Mouse (Mus musculus) c-Kit-negative CD71-positive TER-119-positive erythroid progenitor cells, embryonic 14.5 days (primary cell): ENCODE data around the gene Olfr114.

Experiments
- DNase-seq: peaks from one replicate; pipeline ENCODE4 v3.0.0-alpha.2; 2013; ENCODE audit warnings: low read depth, low spot score

Gene Olfr114

DNA sequence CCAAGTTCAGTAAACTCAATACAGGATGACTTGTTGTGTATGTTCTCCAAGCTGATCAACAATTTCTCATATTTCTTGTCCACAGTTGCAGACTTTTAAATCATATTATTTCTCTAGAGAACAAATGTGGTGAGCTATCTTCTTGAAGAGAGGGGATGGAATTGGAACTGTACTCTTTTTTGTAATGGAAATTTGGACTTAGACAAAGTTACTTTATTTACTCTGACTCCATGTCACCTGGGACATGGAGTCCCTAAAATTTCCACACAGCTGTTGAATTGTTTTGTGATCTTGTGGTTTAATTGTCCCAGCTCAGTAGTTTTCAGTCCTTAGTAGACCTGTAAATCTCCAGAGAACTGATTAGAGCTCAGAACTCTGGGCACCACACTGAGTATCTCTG, at the start of gene Olfr114:
TSS of gene Olfr114 (minus strand) at position 101 of the 400 bp plus-strand sequence.
- no peak for DNase-seq

DNA sequence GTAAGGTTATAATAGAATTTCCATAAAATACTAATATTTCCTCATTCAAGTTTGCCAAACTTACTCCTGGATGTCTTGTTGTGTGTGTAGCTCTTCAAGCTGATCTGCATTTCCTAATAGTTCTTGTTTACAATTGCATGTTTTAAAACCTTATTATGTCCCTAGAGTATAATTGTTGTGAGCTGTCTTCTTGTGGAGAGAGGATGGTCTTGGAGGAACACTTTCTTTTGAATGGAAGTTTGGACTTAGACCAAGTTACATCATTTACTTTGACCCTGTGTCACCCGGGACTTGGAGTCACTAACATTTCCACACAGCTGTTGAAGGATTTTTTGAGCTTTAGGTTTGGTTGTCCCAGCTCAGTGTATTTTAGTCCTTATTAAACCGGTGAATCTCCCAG, 34.5 kb upstream of the Olfr114 start, which contains the start of the genes Olfr115 and Olfr116:
TSS of gene Olfr115 (minus strand) at position 101 of the 400 bp plus-strand sequence.
TSS of gene Olfr116 (minus strand) at position 191 of the 400 bp plus-strand sequence.
- DNase-seq: no peak

DNA sequence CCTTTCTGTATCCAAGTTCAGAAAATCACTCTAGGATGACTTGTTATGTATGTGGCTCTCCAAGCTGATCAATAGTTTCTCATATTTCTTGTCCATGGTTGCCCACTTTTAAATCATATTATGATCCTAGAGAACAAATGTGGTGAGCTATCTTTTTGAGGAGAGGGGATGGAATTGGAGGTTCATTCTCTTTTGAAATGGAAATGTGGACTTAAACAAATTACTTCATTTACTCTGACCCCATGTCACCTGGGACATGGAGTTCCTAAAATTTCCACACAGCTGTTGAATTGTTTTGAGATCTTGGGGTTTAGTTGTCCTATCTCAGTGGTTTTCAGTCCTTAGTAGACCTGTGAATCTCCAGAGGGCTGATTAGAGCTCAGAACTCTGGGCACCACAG, 15.0 kb downstream of the Olfr114 start, which contains the start of gene Olfr113:
TSS of gene Olfr113 (minus strand) at position 101 of the 400 bp plus-strand sequence.
- DNase-seq: no peak

DNA sequence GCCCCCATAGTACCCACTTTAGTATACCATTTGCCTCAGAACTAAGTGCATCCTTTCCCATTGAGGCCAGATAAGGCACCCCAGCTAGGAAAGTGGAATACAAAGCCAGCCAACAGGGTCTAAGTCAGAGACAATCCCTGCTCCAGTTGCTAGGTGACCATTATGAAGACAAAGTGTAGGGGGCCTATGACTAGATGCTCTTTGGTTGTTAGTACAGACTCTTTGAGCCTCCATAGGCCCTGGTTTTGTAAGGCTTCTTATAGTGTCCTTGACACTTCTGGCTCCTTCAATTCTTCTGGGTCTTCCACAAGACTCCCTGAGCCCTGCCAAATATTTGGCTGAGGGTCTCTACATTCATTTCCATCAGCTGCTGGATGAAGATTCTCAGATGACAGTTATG, 23.2 kb downstream of the Olfr114 start, which contains the start of gene Olfr112:
TSS of gene Olfr112 (minus strand) at position 101 of the 400 bp plus-strand sequence.
- DNase-seq: no peak

DNA sequence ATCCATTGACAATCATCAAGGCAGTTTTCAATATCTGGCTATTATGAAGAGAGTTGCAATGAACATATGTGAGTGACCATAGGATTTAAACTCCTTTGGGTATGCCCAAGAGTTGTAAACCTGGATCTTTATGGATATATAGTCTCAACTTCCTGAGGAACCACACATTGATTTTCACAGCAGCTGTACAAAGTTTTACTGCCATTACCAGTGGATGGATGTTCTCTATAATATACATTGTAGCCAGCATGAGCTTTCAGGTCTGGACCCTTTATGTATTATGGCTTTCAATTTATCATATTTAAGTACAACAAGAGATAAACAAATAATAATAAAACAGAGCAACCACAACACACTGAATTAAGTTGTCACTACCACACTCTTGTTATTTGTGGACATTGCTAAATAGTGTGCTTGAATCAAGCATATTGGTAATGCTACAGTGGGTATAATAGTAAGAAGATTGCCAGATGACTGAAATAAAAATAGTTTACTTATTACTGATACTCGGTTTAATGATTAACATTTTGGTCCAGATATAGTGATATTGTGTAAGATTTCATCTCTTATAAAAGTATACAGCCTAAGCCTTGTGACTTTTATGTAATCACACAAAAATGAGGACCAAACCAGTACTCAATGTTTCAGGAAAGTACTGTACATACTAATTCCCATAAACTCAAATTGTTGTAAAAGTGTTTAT, 33.5 kb downstream of the Olfr114 start:
- no peak for DNase-seq

DNA sequence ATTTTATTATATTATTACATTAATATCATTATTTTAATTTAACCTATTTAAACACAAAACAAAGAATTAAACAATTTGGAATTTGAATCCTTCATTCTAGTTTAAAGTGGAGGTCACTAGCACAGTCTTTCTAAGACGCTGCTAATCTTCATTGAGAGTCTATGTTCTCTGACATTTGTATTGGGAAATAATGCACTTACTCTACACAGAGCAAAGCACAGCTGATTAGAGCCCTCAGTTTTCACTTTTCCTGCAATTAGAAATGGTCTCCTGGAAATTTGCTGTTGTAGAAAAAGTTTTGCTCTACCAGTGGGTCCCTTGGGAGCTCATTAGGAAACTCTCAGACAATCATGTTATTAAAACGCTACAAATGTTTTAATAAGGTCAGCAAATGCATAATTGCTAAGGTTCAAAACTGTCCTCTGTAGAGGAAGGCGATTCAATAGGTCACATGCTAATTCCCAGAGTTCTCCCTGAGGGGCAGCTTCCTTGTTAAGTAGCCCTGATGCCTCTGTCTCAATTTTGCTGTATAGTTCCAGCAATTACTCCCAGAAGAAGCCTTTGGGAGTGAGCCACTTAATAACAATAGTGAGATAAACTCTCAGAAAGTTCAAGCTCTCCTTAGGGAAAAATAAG, 48.6 kb downstream of the Olfr114 start:
- no peak for DNase-seq

DNA sequence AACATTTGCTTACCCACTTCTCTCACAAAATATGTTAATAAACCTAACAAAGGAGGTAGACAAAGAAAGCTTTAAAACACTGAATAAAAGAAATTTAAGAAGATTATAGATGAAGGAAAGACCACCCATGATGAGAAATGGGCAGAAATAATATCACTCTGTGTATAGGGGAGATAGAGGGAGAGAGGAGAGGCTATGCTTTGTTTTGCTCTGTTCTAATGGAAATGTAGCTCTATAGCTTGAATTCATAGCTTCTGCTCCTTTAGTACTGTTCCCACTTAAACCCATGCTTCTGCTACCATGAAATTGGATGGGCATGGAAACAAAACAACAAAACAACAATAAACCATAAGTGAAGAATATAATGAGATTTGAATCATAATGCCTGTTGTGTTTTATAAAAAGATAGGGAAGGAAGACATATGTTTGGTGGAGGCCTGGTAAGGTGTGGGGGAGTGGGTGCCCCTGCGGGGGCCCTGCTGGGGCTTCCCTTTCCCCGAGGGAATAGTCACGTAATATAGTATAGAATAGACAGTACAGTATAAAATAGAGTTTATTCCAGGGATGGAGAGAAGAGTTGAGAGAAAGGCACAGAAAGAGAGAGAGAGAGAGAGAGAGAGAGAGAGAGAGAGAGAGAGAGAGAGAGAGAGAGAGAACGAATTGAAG, 51.0 kb downstream of the Olfr114 start:
- no peak for DNase-seq
